ENCODE assay signal across 22 mouse cellular contexts in genomic region chr10:80895100-80895499, GRCm38 (mm10). TPM values are rescaled to one million over a fixed set of nuclear protein-coding genes. Genes with fewer than 3 reads are reported as not detected.
"Had no signal": no experiment of that assay in that cellular context is flagged by ENCODE, and none has a peak within 500 bp of the region (broad histone marks: within the 10 kb centered on the region; RNA-seq: fewer than 3 reads in every experiment).

No protein-coding gene starts in this region.

- H3K9ac ChIP-seq: limb, embryonic 15.5 days; liver, embryonic 14.5 days; liver, postnatal 0 days; lung, embryonic 14.5 days; midbrain, embryonic 13.5 days; neural tube, embryonic 12.5 days; neural tube, embryonic 15.5 days; stomach, embryonic 15.5 days had no signal

- H3K4me3 ChIP-seq: layer of hippocampus, adult 2 months; limb, embryonic 15.5 days; midbrain, embryonic 13.5 days; neural tube, embryonic 12.5 days; neural tube, embryonic 15.5 days; stomach, embryonic 15.5 days had no signal

- H3K4me2 ChIP-seq: limb, embryonic 15.5 days; liver, embryonic 11.5 days; lung, embryonic 14.5 days; midbrain, embryonic 13.5 days; neural tube, embryonic 12.5 days; neural tube, embryonic 15.5 days; stomach, embryonic 15.5 days had no signal

- ATAC-seq: intestine, postnatal 0 days; liver, postnatal 0 days; lung, postnatal 0 days; midbrain, embryonic 13.5 days had no signal

- DNase-seq: kidney, adult 2 months; kidney, postnatal 25 days; layer of hippocampus, adult 9-11 months; liver, postnatal 0 days; lung, embryonic 14.5 days; right cerebral cortex, adult 18-20 months; right cerebral cortex, postnatal 14 days; spleen, adult 18-20 months; thymus, postnatal 25 days had no signal

- H3K9me3 ChIP-seq: limb, embryonic 15.5 days; midbrain, embryonic 13.5 days; neural tube, embryonic 12.5 days; neural tube, embryonic 15.5 days; stomach, embryonic 15.5 days had no signal

- H3K27me3 ChIP-seq: neural tube, embryonic 15.5 days had no signal

- H3K36me3 ChIP-seq: neural tube, embryonic 15.5 days had no signal

- H3K27ac ChIP-seq: kidney, postnatal 0 days; layer of hippocampus, adult 2 months; limb, embryonic 15.5 days; liver, embryonic 14.5 days; macrophage; midbrain, embryonic 13.5 days; neural tube, embryonic 12.5 days; neural tube, embryonic 15.5 days; stomach, embryonic 15.5 days had no signal

RNA-seq across cellular contexts. Expression of gene Tmprss9, which starts 23.5 kb away (rescaled TPM):
- polyA plus RNA-seq: intestine, postnatal 0 days; limb, embryonic 11.5 days; limb, embryonic 15.5 days; liver, embryonic 11.5 days; lung, postnatal 0 days; macrophage; stomach, embryonic 15.5 days had no signal
